Mouse (Mus musculus) B cell, adult 67 days (primary cell): Measurements from ENCODE around the gene Rxfp1. TPM values are rescaled to one million over a fixed set of nuclear protein-coding genes. Genes with fewer than 3 reads are reported as not detected.

Source experiments
- total RNA-seq, 2 experiments: library from RNA; stranded (reverse); gene quantifications; 4 replicates each; pipeline ENCODE4 v1.2.4; 2023

Rxfp1 gene
- total RNA-seq, result 1 to 10 TPM in 1 of 2 experiments, under 1 TPM in 1; 0.62 to 1.8 TPM

GRCm38 (mm10) chr3:79737780-79738179 lies at the start of gene Rxfp1:
Gene Rxfp1 (minus strand): TSS chr3:79737880.

GRCm38 (mm10) chr3:79629416-79629730 lies 108.3 kb downstream of the Rxfp1 start, which contains the start of gene Etfdh:
Gene Etfdh (minus strand): TSS chr3:79629500.

GRCm38 (mm10) chr3:79628561-79629415 lies 108.9 kb downstream of the Rxfp1 start, which contains the start of gene 4930579G24Rik:
Gene 4930579G24Rik (plus strand): TSS chr3:79629079.

Other genes with a start within 250 kb of the Rxfp1 start
- under 1 TPM in 1 of 2 experiments, not detected in 1; 0.32 TPM for gene Fnip2, start 170.1 kb downstream of the Rxfp1 start, total RNA-seq
- gene Ppid, start 146.5 kb downstream of the Rxfp1 start, total RNA-seq, result 10 to 100 TPM; 46.1 to 49.0 TPM
- 1 to 10 TPM; 2.7 to 3.1 TPM for gene 4930579G24Rik, start 108.8 kb downstream of the Rxfp1 start, total RNA-seq
- gene Etfdh, start 108.4 kb downstream of the Rxfp1 start, total RNA-seq, result 10 to 100 TPM; 23.4 to 24.0 TPM
- under 1 TPM; 0.29 to 0.62 TPM for gene Tmem144, start 114.9 kb upstream of the Rxfp1 start, total RNA-seq
- gene Fam198b, start 146.7 kb upstream of the Rxfp1 start, total RNA-seq, result under 1 TPM in 1 of 2 experiments, not detected in 1; 0.20 TPM